Mouse (Mus musculus) ES-Bruce4 (cell line): Measurements from ENCODE around the gene Slc16a6.

Experiments
- CTCF ChIP-seq: IDR thresholded peaks from one replicate; pipeline ENCODE4 v1.8.1; 2011; ENCODE audit warnings: low read depth, low read length
- POLR2A ChIP-seq: IDR thresholded peaks from one replicate; pipeline ENCODE4 v1.8.1; 2011; ENCODE audit warnings: low read length; ENCODE audit not compliant: insufficient read depth

DNA sequence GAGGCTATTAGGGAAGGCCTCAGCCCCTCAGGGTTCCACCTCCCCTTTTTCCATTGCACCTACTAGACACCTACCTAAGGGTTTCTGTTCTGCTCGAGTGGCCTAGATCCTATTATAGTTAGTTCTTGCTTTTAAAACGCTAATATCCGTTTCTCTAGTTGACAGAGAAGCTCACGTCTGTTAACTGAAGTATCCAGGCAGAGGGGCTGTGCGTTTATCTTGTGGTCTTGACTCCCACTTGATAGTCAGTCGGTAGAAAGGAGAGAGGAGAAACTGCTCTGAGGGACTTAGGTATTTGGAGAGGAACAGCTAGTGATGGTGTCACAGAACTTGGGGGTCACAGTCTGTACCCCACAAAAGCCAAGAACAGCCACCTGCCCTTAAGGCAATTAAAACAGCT is 3.3 kb upstream of the Slc16a6 start:
- TF ChIP-seq CTCF (no peak), POLR2A (no peak)
